Mouse (Mus musculus) brain, embryonic 14.5 days (tissue): ENCODE measurements around the gene Hist1h2ba.

Experiments
- CTCF ChIP-seq: fragments of 200-500 bp; IDR thresholded peaks from 2 replicates; pipeline ENCODE4 v1.5.1; 2012; ENCODE audit warnings: inconsistent platforms, mild to moderate bottlenecking, moderate library complexity, borderline replicate concordance; ENCODE audit not compliant: insufficient read depth, insufficient read length; ENCODE audit errors: extremely low read depth
- POLR2A ChIP-seq: fragments of 200-500 bp; IDR thresholded peaks from 2 replicates; pipeline ENCODE4 v1.6.1; 2012; ENCODE audit warnings: mild to moderate bottlenecking, inconsistent platforms, borderline replicate concordance; ENCODE audit not compliant: poor library complexity, insufficient read depth, insufficient read length, severe bottlenecking; ENCODE audit errors: extremely low read depth

DNA sequence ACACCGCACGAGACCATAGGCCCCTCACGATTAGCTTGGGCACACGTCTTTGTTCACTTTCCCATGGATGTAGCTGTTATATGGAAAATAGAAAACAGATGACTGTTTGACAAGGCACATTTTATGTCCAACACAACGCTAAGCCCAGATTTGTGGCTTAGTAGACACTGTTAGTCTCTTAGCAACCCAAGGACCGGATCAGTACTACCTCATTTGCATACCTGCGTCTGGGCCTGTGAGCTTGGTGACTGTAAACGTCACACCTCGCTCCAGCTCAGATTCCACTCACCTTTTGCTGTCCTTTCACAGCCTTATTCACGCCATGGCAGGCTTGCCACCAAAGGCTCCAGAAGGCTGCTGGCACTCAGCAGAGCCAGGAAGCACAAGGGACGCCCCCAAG lies 3.1 kb downstream of the Hist1h2ba start:
- TF ChIP-seq CTCF: no peak
- no peak for TF ChIP-seq POLR2A
